Mouse (Mus musculus) stomach, embryonic 14.5 days (tissue): ENCODE measurements around the gene Pald1. TPM values are rescaled to one million over a fixed set of nuclear protein-coding genes. Genes with fewer than 3 reads are reported as not detected.
A peak's percentile ranks its signal among the peaks of the same experiment; 100 is the strongest.

ENCODE experiments used
- ATAC-seq: fragments of 200-750 bp; cut with Nextera tagmentation; 2 replicates; pipeline ENCODE4 v1.8.0; 2017; ENCODE audit warnings: low read depth, moderate TSS enrichment; ENCODE audit not compliant: insufficient number of reproducible peaks, insufficient read depth, low FRiP score
- H3K27ac ChIP-seq: fragments of 300-500 bp; sonication (generic); 2 replicates; pipeline ENCODE4 v1.5.1; 2014; ENCODE audit warnings: mild to moderate bottlenecking, low read length, moderate library complexity, mixed read lengths
- H3K27me3 ChIP-seq: fragments of 300-500 bp; sonication (generic); 2 replicates; pipeline ENCODE4 v1.6.1; 2014; ENCODE audit warnings: low read length, control low read depth, mixed read lengths; ENCODE audit not compliant: control insufficient read depth, insufficient read depth
- H3K36me3 ChIP-seq: fragments of 300-500 bp; sonication (generic); 2 replicates; pipeline ENCODE4 v1.6.1; 2014; ENCODE audit warnings: mild to moderate bottlenecking, control low read depth, low read length, moderate library complexity, mixed read lengths; ENCODE audit not compliant: control insufficient read depth, insufficient read depth
- H3K4me1 ChIP-seq: fragments of 300-500 bp; sonication (generic); 2 replicates; pipeline ENCODE4 v1.6.1; 2014; ENCODE audit warnings: low read length, control low read depth, mixed read lengths; ENCODE audit not compliant: control insufficient read depth, insufficient read depth
- H3K4me2 ChIP-seq: fragments of 300-500 bp; sonication (generic); replicated peaks from 2 replicates; pipeline ENCODE4 v1.6.1; 2014; ENCODE audit warnings: low read depth, low read length, control low read depth
- H3K4me3 ChIP-seq: fragments of 300-500 bp; sonication (generic); 2 replicates; pipeline ENCODE4 v1.5.1; 2014; ENCODE audit warnings: low read depth, low read length, control low read depth
- H3K9ac ChIP-seq: fragments of 300-500 bp; sonication (generic); replicated peaks from 2 replicates; pipeline ENCODE4 v1.6.1; 2014; ENCODE audit warnings: low read depth, mild to moderate bottlenecking, control low read depth, low read length, moderate library complexity, mixed read lengths
- H3K9me3 ChIP-seq: fragments of 300-500 bp; sonication (generic); 2 replicates; pipeline ENCODE4 v1.6.1; 2016; ENCODE audit warnings: low read depth, low read length, control low read depth; ENCODE audit not compliant: control insufficient read depth
- WGBS: fragments of 180-500 bp; shearing (Covaris S2); extraction: QIAGEN DNeasy Blood & Tissue Kit; methylation state at CpG from one replicate; pipeline ENCODE4 v1.1.7; 2014; 5-methylcytosine and 5-hydroxymethylcytosine counted together
- polyA plus RNA-seq: library from polyadenylated mRNA; unstranded; fragments of >200 nt; fragmentation: Nextera tagmentation; extraction: Ambion mirVana; gene quantifications from 2 replicates; pipeline ENCODE4 v1.2.1, GENCODE M21; 2014

Gene Pald1
- polyA plus RNA-seq, 1 experiment from 2014 or later: 14.8 TPM

GRCm38 (mm10) chr10:61423289-61423688, 40.0 kb upstream of the Pald1 start:
- no peaks in the 10 kb centered on the region for H3K36me3 ChIP-seq
- no peak overlapping the region for H3K4me2 ChIP-seq
- no peak overlapping the region for H3K27ac ChIP-seq
- H3K27me3 ChIP-seq: peaks cover 12% of the 10 kb centered on the region
- H3K9me3 ChIP-seq: no peaks in the 10 kb centered on the region
- no peak overlapping the region for H3K4me3 ChIP-seq
- 64% methylated on average over 10 of the region's 10 CpGs for WGBS
- H3K9ac ChIP-seq: no peak overlapping the region
- peaks cover 7% of the 10 kb centered on the region; the same call in 1 of the 2 replicates for H3K4me1 ChIP-seq
- ATAC-seq: no peak

- Histone ChIP-seq H3K4me2 (no peak overlapping the region), H3K27me3 (peaks cover 15% of the 10 kb centered on the region), H3K4me1 (peaks cover 12% of the 10 kb centered on the region; the same call in 1 of the 2 replicates), H3K9me3 (no peaks in the 10 kb centered on the region), H3K36me3 (no peaks in the 10 kb centered on the region), H3K9ac (no peak overlapping the region), H3K27ac (no peak overlapping the region), H3K4me3 (no peak overlapping the region)
- WGBS: 77% methylated on average over 12 of the region's 12 CpGs
- no peak for ATAC-seq
These were observed 39.5 kb upstream of the Pald1 start for GRCm38 (mm10) chr10:61422861-61423260.

GRCm38 (mm10) chr10:61420011-61420410, 36.7 kb upstream of the Pald1 start:
- no peak for ATAC-seq
- 68% methylated on average over 4 of the region's 4 CpGs for WGBS

GRCm38 (mm10) chr10:61419146-61419545, 35.8 kb upstream of the Pald1 start:
- Histone ChIP-seq H3K4me2 (no peak overlapping the region; the same call in 1 of the 2 replicates), H3K4me3 (no peak overlapping the region)
- 9% methylated on average over 24 of the region's 24 CpGs for WGBS

More at GRCm38 (mm10) chr10:61420011-61420410, 36.7 kb upstream of the Pald1 start:
- Histone ChIP-seq H3K27me3 (peaks cover 32% of the 10 kb centered on the region), H3K4me3 (no peak overlapping the region), H3K9me3 (no peaks in the 10 kb centered on the region), H3K36me3 (no peaks in the 10 kb centered on the region), H3K9ac (no peak overlapping the region), H3K4me1 (peaks cover 14% of the 10 kb centered on the region; the same call in 1 of the 2 replicates), H3K4me2 (no peak overlapping the region), H3K27ac (no peak overlapping the region)

GRCm38 (mm10) chr10:61418131-61418900, 35.0 kb upstream of the Pald1 start:
- ATAC-seq: peak; percentile 47; the same call in 1 of the 2 replicates
- peak overlapping the region; percentile 18; the same call in 1 of the 2 replicates for H3K9ac ChIP-seq
- WGBS: 1% methylated on average over 50 of the region's 50 CpGs

More at GRCm38 (mm10) chr10:61419146-61419545, 35.8 kb upstream of the Pald1 start:
- Histone ChIP-seq H3K36me3 (no peaks in the 10 kb centered on the region), H3K4me1 (peaks cover 9% of the 10 kb centered on the region; the same call in 1 of the 2 replicates), H3K9ac (no peak overlapping the region), H3K9me3 (no peaks in the 10 kb centered on the region), H3K27ac (no peak overlapping the region), H3K27me3 (peaks cover 32% of the 10 kb centered on the region)
- ATAC-seq: no peak

GRCm38 (mm10) chr10:61417672-61418071, 34.3 kb upstream of the Pald1 start, which contains the start of gene Nodal:
TSS of gene Nodal (plus strand) at chr10:61417972.
- Histone ChIP-seq H3K27ac (no peak within 1 kb of the TSS), H3K9ac (peak within 1 kb of the TSS; percentile 18; the same call in 1 of the 2 replicates), H3K27me3 (peaks cover 32% of the 10 kb centered on the region), H3K4me1 (peaks cover 9% of the 10 kb centered on the region; the same call in 1 of the 2 replicates), H3K4me2 (peak within 1 kb of the TSS; percentile 65), H3K36me3 (no peaks in the 10 kb centered on the region), H3K9me3 (no peaks in the 10 kb centered on the region), H3K4me3 (peak within 1 kb of the TSS; percentile 36)
- WGBS: 21% methylated on average over 10 of the region's 10 CpGs
- no peak for ATAC-seq

More at GRCm38 (mm10) chr10:61418131-61418900, 35.0 kb upstream of the Pald1 start:
- Histone ChIP-seq H3K36me3 (no peaks in the 10 kb centered on the region), H3K4me3 (peak overlapping the region; percentile 36), H3K9me3 (no peaks in the 10 kb centered on the region), H3K27ac (no peak overlapping the region), H3K27me3 (peaks cover 32% of the 10 kb centered on the region), H3K4me1 (peaks cover 9% of the 10 kb centered on the region; the same call in 1 of the 2 replicates), H3K4me2 (peak overlapping the region; percentile 65)

GRCm38 (mm10) chr10:61417046-61417445, 33.7 kb upstream of the Pald1 start:
- Histone ChIP-seq H3K36me3 (no peaks in the 10 kb centered on the region), H3K9ac (no peak overlapping the region)
- 48% methylated on average over 2 of the region's 2 CpGs for WGBS

GRCm38 (mm10) chr10:61416561-61416960, 33.2 kb upstream of the Pald1 start:
- 40% methylated on average over 7 of the region's 7 CpGs for WGBS
- H3K27me3 ChIP-seq: peaks cover 32% of the 10 kb centered on the region
- no peak overlapping the region for H3K4me3 ChIP-seq

More at GRCm38 (mm10) chr10:61417046-61417445, 33.7 kb upstream of the Pald1 start:
- ATAC-seq: no peak
- Histone ChIP-seq H3K9me3 (no peaks in the 10 kb centered on the region), H3K4me3 (no peak overlapping the region), H3K4me1 (peaks cover 9% of the 10 kb centered on the region; the same call in 1 of the 2 replicates), H3K4me2 (no peak overlapping the region), H3K27ac (no peak overlapping the region), H3K27me3 (peaks cover 32% of the 10 kb centered on the region)

More at GRCm38 (mm10) chr10:61416561-61416960, 33.2 kb upstream of the Pald1 start:
- Histone ChIP-seq H3K9ac (no peak overlapping the region), H3K36me3 (no peaks in the 10 kb centered on the region), H3K27ac (no peak overlapping the region), H3K4me2 (no peak overlapping the region), H3K4me1 (peaks cover 9% of the 10 kb centered on the region; the same call in 1 of the 2 replicates), H3K9me3 (no peaks in the 10 kb centered on the region)
- no peak for ATAC-seq
